Mouse (Mus musculus) midbrain, embryonic 14.5 days (tissue): Measurements from ENCODE around the gene Ndufb11. TPM values are rescaled to one million over a fixed set of nuclear protein-coding genes. Genes with fewer than 3 reads are reported as not detected.

ENCODE experiments used
- polyA plus RNA-seq: library from polyadenylated mRNA; unstranded; fragments of >200 nt; fragmentation: Nextera tagmentation; extraction: Ambion mirVana; gene quantifications from 2 replicates; pipeline ENCODE4 v1.2.1, GENCODE M21; 2014

The Ndufb11 gene
- polyA plus RNA-seq, 1 experiment from 2014 or later = 223 TPM

Other genes starting within 250 kb of the Ndufb11 start
- 5.2 and 7.8 TPM in 2 replicates for gene Jade3, start 191.9 kb downstream of the Ndufb11 start, polyA plus RNA-seq
- 0.49 and 0.86 TPM in 2 replicates for gene Rgn, start 67.8 kb downstream of the Ndufb11 start, polyA plus RNA-seq
- 54.8 and 57.0 TPM in 2 replicates for gene Rbm10, start 116 bp downstream of the Ndufb11 start, polyA plus RNA-seq
- 306 and 398 TPM in 2 replicates for gene Uba1, start 40.7 kb upstream of the Ndufb11 start, polyA plus RNA-seq
- 112 and 123 TPM in 2 replicates for gene Cdk16, start 70.3 kb upstream of the Ndufb11 start, polyA plus RNA-seq
- 68.7 and 91.6 TPM in 2 replicates for gene Usp11, start 86.3 kb upstream of the Ndufb11 start, polyA plus RNA-seq
- gene Araf, start 180.2 kb upstream of the Ndufb11 start, polyA plus RNA-seq = 292 and 335 TPM in 2 replicates